Mouse (Mus musculus): ENCODE measurements around the gene Prkd1. TPM values are rescaled to one million over a fixed set of nuclear protein-coding genes. Genes with fewer than 3 reads are reported as not detected.

The Prkd1 gene
- total and polyA plus RNA-seq, 2 experiments from 2014 or later = 2.0 to 5.3 TPM

DNA sequence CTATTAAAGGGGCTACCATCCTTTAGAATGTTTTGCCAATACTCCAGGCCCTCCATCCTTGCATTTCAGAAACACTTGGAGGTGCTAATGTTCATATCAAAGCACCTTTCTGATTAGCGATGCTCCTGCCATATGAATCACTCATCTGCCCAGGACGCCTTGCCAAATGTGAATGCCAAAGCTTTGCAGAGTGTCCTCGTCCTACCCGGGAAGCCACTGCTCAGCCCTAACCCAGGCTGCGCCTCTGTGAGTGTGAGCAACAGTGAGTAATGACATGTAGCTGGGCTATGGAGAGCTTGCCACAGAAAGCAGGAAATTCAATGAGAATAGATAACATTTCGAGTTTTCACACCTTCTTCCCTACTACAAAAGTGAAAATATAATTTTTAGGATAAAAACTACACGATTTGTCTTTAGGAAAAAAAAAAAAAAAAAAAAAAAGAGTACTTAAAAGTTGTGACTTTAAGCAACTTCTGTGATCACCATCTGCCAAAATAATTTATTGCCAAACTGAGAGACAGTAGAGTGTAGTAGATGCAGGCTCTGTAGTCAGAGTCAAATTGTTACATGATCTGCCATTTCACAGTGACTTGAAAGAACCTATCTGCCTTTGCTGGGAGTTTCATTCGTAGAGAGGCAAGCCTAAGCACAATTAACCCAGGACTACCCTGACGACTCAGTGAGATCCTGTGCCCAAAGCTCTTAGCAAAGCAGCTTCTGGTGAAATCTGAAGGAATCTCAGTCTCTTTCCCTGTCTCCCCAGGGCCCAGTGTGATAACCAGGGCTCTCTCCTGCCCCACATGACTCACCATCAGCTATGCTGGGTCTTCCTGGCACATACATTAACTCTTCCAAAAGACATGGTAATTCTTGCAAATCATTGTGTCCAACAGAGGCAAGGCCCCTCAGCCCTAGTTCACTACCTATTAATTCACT lies 50.6 kb downstream of the Prkd1 start:
- Histone ChIP-seq H3K9me3 (ENCODE audit: low read length) (no peaks in the 10 kb centered on the region), H3K9ac (replicated peaks; ENCODE audit: low read length) (no peak overlapping the region), H3K27me3 (ENCODE audit: insufficient read depth, low read length) (no peaks in the 10 kb centered on the region), H3K4me2 (ENCODE audit: low read depth, low read length) (no peak overlapping the region), H3K4me1 (ENCODE audit: insufficient read depth, low read length) (no peaks in the 10 kb centered on the region), H3K27ac (no peak overlapping the region), H3K4me3 (ENCODE audit: low read length) (no peak overlapping the region), H3K36me3 (ENCODE audit: insufficient read depth, low read length) (no peaks in the 10 kb centered on the region)
- 72% methylated on average over 9 of the region's 9 CpGs for WGBS
- ATAC-seq = no peak
- no peak for DNase-seq (ENCODE audit: low spot score)
- TF ChIP-seq CTCF (IDR thresholded peaks at IDR 0.05; ENCODE audit: low read depth) = no peak

DNA sequence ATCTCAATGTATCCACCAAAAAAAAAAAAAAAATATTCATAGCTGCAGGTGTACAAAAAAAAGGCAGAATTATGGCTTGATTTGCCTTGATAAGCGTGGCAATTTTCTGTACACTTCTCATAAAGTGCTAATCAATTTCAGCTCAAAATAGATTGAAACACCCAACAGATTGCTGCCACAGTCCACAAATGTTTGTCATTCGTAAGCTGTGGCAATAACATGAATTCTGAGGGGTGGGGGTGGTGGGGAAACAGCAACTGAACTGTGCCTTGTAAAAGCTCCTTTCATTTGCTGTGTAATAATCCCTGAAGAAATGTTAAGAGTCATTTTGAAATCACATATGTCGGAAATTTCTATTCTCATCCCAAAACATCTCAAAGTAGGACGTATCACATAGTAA lies 51.4 kb downstream of the Prkd1 start:
- H3K36me3 ChIP-seq (ENCODE audit: insufficient read depth, low read length) = no peaks in the 10 kb centered on the region
- no peak overlapping the region for H3K9ac ChIP-seq (replicated peaks; ENCODE audit: low read length)
- no peak for TF ChIP-seq CTCF (IDR thresholded peaks at IDR 0.05; ENCODE audit: low read depth)
- H3K27me3 ChIP-seq (ENCODE audit: insufficient read depth, low read length) = no peaks in the 10 kb centered on the region
- no peak overlapping the region for H3K4me2 ChIP-seq (ENCODE audit: low read depth, low read length)
- H3K4me3 ChIP-seq (ENCODE audit: low read length) = no peak overlapping the region
- ATAC-seq (no peak), DNase-seq (ENCODE audit: low spot score) (no peak)
- no peak overlapping the region for H3K27ac ChIP-seq
- no peaks in the 10 kb centered on the region for H3K4me1 ChIP-seq (ENCODE audit: insufficient read depth, low read length)
- 81% methylated on average over 4 of the region's 4 CpGs for WGBS
- H3K9me3 ChIP-seq (ENCODE audit: low read length) = no peaks in the 10 kb centered on the region

DNA sequence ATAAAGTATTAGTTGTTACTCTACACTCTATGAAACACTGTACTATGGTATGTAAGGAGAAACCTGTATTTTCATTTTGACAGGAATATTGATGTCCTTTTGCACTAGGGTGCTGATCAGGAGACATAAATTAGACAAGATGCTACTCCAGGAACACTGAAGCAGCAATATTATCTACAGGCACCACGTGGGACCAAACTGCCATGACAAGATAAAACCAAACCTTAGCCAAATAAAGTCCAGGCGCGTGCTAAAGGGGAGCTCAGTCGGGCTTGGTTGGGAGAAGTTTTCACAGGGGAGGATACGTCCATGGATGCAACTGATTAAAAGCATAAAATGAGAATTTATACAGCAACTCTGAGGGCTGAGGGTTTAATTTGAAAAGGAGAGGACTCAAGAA lies 53.1 kb downstream of the Prkd1 start:
- H3K27ac ChIP-seq = no peak overlapping the region
- H3K4me3 ChIP-seq (ENCODE audit: low read length) = no peak overlapping the region
- DNase-seq (ENCODE audit: low spot score) (peak; percentile 1), ATAC-seq (no peak)
- no peaks in the 10 kb centered on the region for H3K9me3 ChIP-seq (ENCODE audit: low read length)
- WGBS = 82% methylated on average over 5 of the region's 5 CpGs
- H3K36me3 ChIP-seq (ENCODE audit: insufficient read depth, low read length) = no peaks in the 10 kb centered on the region
- TF ChIP-seq CTCF (IDR thresholded peaks at IDR 0.05; ENCODE audit: low read depth) = no peak
- no peak overlapping the region for H3K4me2 ChIP-seq (ENCODE audit: low read depth, low read length)
- no peak overlapping the region for H3K9ac ChIP-seq (replicated peaks; ENCODE audit: low read length)
- H3K27me3 ChIP-seq (ENCODE audit: insufficient read depth, low read length) = no peaks in the 10 kb centered on the region
- H3K4me1 ChIP-seq (ENCODE audit: insufficient read depth, low read length) = no peaks in the 10 kb centered on the region

DNA sequence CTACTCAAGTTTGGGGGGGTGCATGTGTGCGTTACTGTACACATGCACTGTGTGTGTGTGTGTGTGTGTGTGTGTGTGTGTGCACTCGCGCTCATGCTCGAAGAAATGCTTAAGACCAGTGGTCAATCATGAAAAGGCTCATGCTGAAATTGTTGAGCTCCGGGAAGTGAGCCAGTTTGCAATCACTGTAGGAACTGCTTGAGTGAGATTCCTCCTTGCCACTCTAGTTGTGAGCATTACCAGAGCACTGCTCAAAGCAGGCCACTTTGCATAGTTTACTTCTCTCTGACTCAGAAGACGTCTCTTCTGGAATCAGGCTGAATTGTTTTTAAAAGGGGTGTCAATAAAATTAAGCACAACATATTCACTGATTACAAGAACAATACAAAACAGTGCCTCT lies 54.4 kb downstream of the Prkd1 start:
- Histone ChIP-seq H3K27me3 (ENCODE audit: insufficient read depth, low read length) (no peaks in the 10 kb centered on the region), H3K9ac (replicated peaks; ENCODE audit: low read length) (no peak overlapping the region), H3K4me3 (ENCODE audit: low read length) (no peak overlapping the region), H3K36me3 (ENCODE audit: insufficient read depth, low read length) (no peaks in the 10 kb centered on the region), H3K4me1 (ENCODE audit: insufficient read depth, low read length) (no peaks in the 10 kb centered on the region), H3K9me3 (ENCODE audit: low read length) (no peaks in the 10 kb centered on the region), H3K4me2 (ENCODE audit: low read depth, low read length) (no peak overlapping the region), H3K27ac (no peak overlapping the region)
- no peak for TF ChIP-seq CTCF (IDR thresholded peaks at IDR 0.05; ENCODE audit: low read depth)
- no peak for ATAC-seq
- no peak for DNase-seq (ENCODE audit: low spot score)
- WGBS = 61% methylated on average over 6 of the region's 6 CpGs

DNA sequence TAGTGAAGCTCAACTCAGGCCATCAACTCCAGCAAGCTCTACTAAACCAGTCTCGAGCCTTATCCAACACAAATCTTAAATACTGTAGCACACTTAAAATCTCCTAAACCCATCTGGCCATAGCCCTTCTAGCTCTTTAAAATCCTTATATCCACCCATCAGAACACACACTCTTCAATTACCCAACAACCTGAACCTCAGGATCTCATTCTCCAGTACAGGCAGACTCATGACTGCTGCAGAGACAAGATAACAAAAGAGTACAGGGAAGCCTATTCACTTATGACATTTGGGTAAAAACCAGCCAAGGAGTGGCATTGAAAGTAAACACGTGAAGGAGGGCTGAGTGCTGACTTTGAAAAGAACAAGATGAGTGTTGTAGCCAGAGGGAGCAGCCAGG lies 55.4 kb downstream of the Prkd1 start:
- no peak overlapping the region for H3K4me2 ChIP-seq (ENCODE audit: low read depth, low read length)
- no peaks in the 10 kb centered on the region for H3K9me3 ChIP-seq (ENCODE audit: low read length)
- ATAC-seq = no peak
- no peaks in the 10 kb centered on the region for H3K27me3 ChIP-seq (ENCODE audit: insufficient read depth, low read length)
- WGBS = 65% methylated on average over 2 of the region's 2 CpGs
- H3K4me1 ChIP-seq (ENCODE audit: insufficient read depth, low read length) = no peaks in the 10 kb centered on the region
- no peak overlapping the region for H3K9ac ChIP-seq (replicated peaks; ENCODE audit: low read length)
- no peak for TF ChIP-seq CTCF (IDR thresholded peaks at IDR 0.05; ENCODE audit: low read depth)
- H3K27ac ChIP-seq = no peak overlapping the region
- DNase-seq (ENCODE audit: low spot score) = no peak
- no peaks in the 10 kb centered on the region for H3K36me3 ChIP-seq (ENCODE audit: insufficient read depth, low read length)
- no peak overlapping the region for H3K4me3 ChIP-seq (ENCODE audit: low read length)

DNA sequence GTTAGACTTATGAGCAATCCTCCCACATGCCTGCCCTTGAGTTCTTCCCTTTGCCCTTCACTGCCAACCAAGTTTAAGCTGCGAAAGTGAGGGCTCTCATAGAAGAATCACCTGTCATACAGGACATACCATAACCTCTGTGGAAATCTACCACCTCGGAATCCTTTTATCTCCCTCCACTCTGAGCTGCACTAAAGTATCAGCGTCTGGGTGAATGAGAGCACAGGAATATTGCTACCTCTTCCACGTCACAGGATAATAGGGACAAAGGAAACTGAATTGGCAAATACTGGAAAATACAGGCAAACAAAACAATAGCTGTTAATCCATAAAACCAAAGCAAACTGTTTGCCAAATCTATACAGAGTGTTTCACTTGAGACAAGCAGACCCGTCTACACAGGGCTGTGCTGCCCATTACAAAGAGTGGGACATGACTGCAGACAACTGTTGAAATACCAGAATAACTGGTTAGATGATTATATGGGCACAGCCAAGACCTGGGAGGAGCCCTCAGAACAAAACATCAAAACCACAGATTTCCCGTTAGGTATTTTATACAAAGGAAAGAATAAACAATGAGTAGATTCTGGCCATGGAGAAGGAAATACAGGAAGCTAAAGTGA lies 60.6 kb downstream of the Prkd1 start:
- Histone ChIP-seq H3K9ac (replicated peaks; ENCODE audit: low read length) (no peak overlapping the region), H3K4me2 (ENCODE audit: low read depth, low read length) (no peak overlapping the region), H3K27ac (no peak overlapping the region), H3K4me3 (ENCODE audit: low read length) (no peak overlapping the region), H3K9me3 (ENCODE audit: low read length) (no peaks in the 10 kb centered on the region), H3K27me3 (ENCODE audit: insufficient read depth, low read length) (no peaks in the 10 kb centered on the region), H3K36me3 (ENCODE audit: insufficient read depth, low read length) (no peaks in the 10 kb centered on the region), H3K4me1 (ENCODE audit: insufficient read depth, low read length) (no peaks in the 10 kb centered on the region)
- DNase-seq (ENCODE audit: low spot score) (no peak), ATAC-seq (no peak)
- 91% methylated on average over 6 of the region's 6 CpGs for whole genome bisulfite sequencing
- no peak for TF ChIP-seq CTCF (IDR thresholded peaks at IDR 0.05; ENCODE audit: low read depth)

DNA sequence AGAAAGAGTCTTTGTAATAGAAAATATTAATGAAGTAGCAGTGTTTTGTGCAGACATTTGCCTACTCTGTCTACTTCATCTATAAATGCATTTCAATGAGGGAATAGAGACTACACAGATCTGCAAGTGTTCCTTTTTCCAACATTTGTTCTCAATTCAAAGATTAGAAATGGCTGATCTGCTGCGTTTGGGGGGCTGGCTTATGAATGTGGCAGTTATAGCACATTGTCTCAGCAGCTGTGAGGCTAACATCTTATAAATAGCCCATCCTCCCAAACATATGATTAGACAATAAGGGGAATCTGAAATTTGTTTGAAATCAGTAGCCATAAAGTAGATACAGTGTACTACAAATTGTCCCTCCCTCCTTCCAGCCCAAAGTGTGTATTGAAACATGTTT lies 83.7 kb downstream of the Prkd1 start:
- Histone ChIP-seq H3K4me3 (ENCODE audit: low read length) (no peak overlapping the region), H3K4me1 (ENCODE audit: insufficient read depth, low read length) (no peaks in the 10 kb centered on the region), H3K27me3 (ENCODE audit: insufficient read depth, low read length) (no peaks in the 10 kb centered on the region), H3K9me3 (ENCODE audit: low read length) (no peaks in the 10 kb centered on the region), H3K36me3 (ENCODE audit: insufficient read depth, low read length) (no peaks in the 10 kb centered on the region), H3K4me2 (ENCODE audit: low read depth, low read length) (no peak overlapping the region), H3K27ac (no peak overlapping the region), H3K9ac (replicated peaks; ENCODE audit: low read length) (no peak overlapping the region)
- DNase-seq (ENCODE audit: low spot score) (no peak), ATAC-seq (no peak)
- WGBS = 66% methylated on average over 1 of the region's 1 CpGs
- no peak for TF ChIP-seq CTCF (IDR thresholded peaks at IDR 0.05; ENCODE audit: low read depth)
